11 mouse cellular contexts compared by ENCODE assay signal in the genomic region with DNA sequence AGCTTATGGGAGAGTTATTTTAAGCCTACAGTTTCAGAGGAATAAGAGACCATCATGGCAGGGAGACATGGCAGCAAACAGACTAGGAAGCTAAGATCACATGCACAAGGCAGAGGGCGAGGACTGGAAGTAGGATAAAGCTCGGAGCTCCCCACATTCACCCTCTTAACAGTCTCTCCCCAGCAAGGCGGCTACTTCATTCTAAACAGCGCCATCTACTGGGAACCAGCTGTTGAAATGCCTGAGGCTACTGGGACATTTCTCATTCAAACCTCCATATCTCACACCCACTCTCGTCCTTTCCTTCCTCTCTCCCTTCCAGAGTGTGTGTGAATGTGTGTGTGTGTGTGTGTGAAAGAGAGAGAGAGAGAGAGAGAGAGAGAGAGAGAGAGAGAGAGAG.
DNase-seq lines count a peak whose midpoint lies in the region; ATAC-seq lines count a peak whose summit lies in the region.
"Had no signal": no experiment of that assay in that cellular context is flagged by ENCODE, and none has a peak within 500 bp of the region (broad histone marks: within the 10 kb centered on the region; RNA-seq: fewer than 3 reads in every experiment).

No protein-coding gene starts in this region.

- no peaks in the 10 kb centered on the region for H3K27me3 ChIP-seq in forebrain, embryonic 11.5 days (ENCODE audit: control insufficient read depth, insufficient read depth, low read length)
- no peaks in the 10 kb centered on the region for H3K27me3 ChIP-seq in forebrain, embryonic 12.5 days
- H3K27me3 ChIP-seq in limb, embryonic 10.5 days (ENCODE audit: low read depth, poor library complexity, severe bottlenecking) = no peaks in the 10 kb centered on the region
- H3K27me3 ChIP-seq: lung, embryonic 15.5 days had no signal

- no peak overlapping the region for H3K4me2 ChIP-seq in forebrain, embryonic 11.5 days (ENCODE audit: low read depth, low read length, severe bottlenecking)
- H3K4me2 ChIP-seq in forebrain, embryonic 12.5 days = no peak overlapping the region
- H3K4me2 ChIP-seq: lung, embryonic 15.5 days had no signal

- H3K27ac ChIP-seq in forebrain, embryonic 11.5 days (ENCODE audit: low read depth, low read length) = no peak overlapping the region
- no peak overlapping the region for H3K27ac ChIP-seq in forebrain, embryonic 12.5 days
- no peak overlapping the region for H3K27ac ChIP-seq in limb, embryonic 10.5 days
- H3K27ac ChIP-seq: lung, embryonic 15.5 days had no signal

- intact Hi-C loops in left cerebral cortex, postnatal 4 days (cut with DNase I) = loop anchor here (10.0 kb wide), 1 partner anchor 745 kb away; no protein-coding TSS in a partner anchor

- ATAC-seq in forebrain, embryonic 11.5 days (replicated peaks; ENCODE audit: low FRiP score) = no peak
- no peak for ATAC-seq in forebrain, embryonic 12.5 days (ENCODE audit: low FRiP score)
- ATAC-seq in CD4-positive, CD25-positive, alpha-beta regulatory T cell, adult 4 months = no peak

- no peaks in the 10 kb centered on the region for H3K36me3 ChIP-seq in forebrain, embryonic 11.5 days (ENCODE audit: control insufficient read depth, insufficient read depth, low read length)
- H3K36me3 ChIP-seq in forebrain, embryonic 12.5 days (replicated peaks) = no peaks in the 10 kb centered on the region
- H3K36me3 ChIP-seq in limb, embryonic 10.5 days = no peaks in the 10 kb centered on the region
- H3K36me3 ChIP-seq: lung, embryonic 15.5 days had no signal

- no peak overlapping the region for H3K4me3 ChIP-seq in forebrain, embryonic 11.5 days (ENCODE audit: low read depth, low read length)
- H3K4me3 ChIP-seq in forebrain, embryonic 12.5 days (replicated peaks) = no peak overlapping the region
- no peak overlapping the region for H3K4me3 ChIP-seq in limb, embryonic 10.5 days
- H3K4me3 ChIP-seq: lung, embryonic 15.5 days had no signal

- no peaks in the 10 kb centered on the region for H3K9me3 ChIP-seq in forebrain, embryonic 11.5 days (ENCODE audit: control insufficient read depth, low read length)
- H3K9me3 ChIP-seq in forebrain, embryonic 12.5 days = no peaks in the 10 kb centered on the region
- no peaks in the 10 kb centered on the region for H3K9me3 ChIP-seq in limb, embryonic 10.5 days (replicated peaks)
- H3K9me3 ChIP-seq: lung, embryonic 15.5 days had no signal

- no peak overlapping the region for H3K9ac ChIP-seq in forebrain, embryonic 11.5 days (ENCODE audit: low read length)
- no peak overlapping the region for H3K9ac ChIP-seq in forebrain, embryonic 12.5 days
- H3K9ac ChIP-seq: lung, embryonic 15.5 days had no signal

- no peaks in the 10 kb centered on the region for H3K4me1 ChIP-seq in forebrain, embryonic 11.5 days (replicated peaks; ENCODE audit: control insufficient read depth, insufficient read depth, low read length)
- peaks cover 6% of the 10 kb centered on the region for H3K4me1 ChIP-seq in forebrain, embryonic 12.5 days
- H3K4me1 ChIP-seq in limb, embryonic 10.5 days = no peaks in the 10 kb centered on the region
- H3K4me1 ChIP-seq: lung, embryonic 15.5 days had no signal

- DNase-seq in forebrain, embryonic 11.5 days (ENCODE audit: low spot score) = peak; percentile 55
- peak; percentile 37 for DNase-seq in left cerebral cortex, postnatal 4 days
- no peak for DNase-seq in left cerebral cortex, adult 8-10 months (ENCODE audit: low spot score in 2 of 2)
- DNase-seq in adrenal gland, postnatal 10 days = peak; percentile 31
- peak; percentile 31 for DNase-seq in limb, embryonic 10.5 days (ENCODE audit: low spot score)
- DNase-seq in right cerebral cortex, postnatal 14 days = no peak
- DNase-seq: heart, postnatal 4 days; layer of hippocampus, adult 9-11 months had no signal

- WGBS in forebrain, embryonic 11.5 days = 13% methylated on average over 5 of the region's 5 CpGs
- 9% methylated on average over 5 of the region's 5 CpGs for WGBS in forebrain, embryonic 12.5 days
- 16% methylated on average over 5 of the region's 5 CpGs for WGBS in limb, embryonic 10.5 days

Comparison
In these comparisons a context has a peak if more than half of its experiments do, and no peak if none do; other contexts are left out.
1. DNase-seq: peak in forebrain, embryonic 11.5 days (single experiment), left cerebral cortex, postnatal 4 days (single experiment), adrenal gland, postnatal 10 days (single experiment) and limb, embryonic 10.5 days (single experiment); none in left cerebral cortex, adult 8-10 months (0 of 2) and right cerebral cortex, postnatal 14 days (single experiment).